Mouse (Mus musculus) T-helper 1 cell (primary cell): ENCODE results near the gene Gm3286.

Experiments
- in situ Hi-C: fragments of 300-600 bp; cut with MboI, MseI; formaldehyde crosslinking; loops from one replicate; pipeline ENCODE4 v1.15.1; 2025; ENCODE audit warnings: high pct_unique_total_duplicates

The Gm3286 gene

GRCm38 (mm10) chr5:95510458-95510857, at the start of gene Gm3286:
Gm3286 (plus strand) TSS chr5:95510758.
- in situ Hi-C loops: loop anchor here (25.0 kb wide), 5 partner anchors 152 to 1648 kb away; partner anchors contain the start of genes Gm3183 and Gm6367
